Mouse (Mus musculus) neural tube, embryonic 14.5 days (tissue): ENCODE data around the gene Vsir. TPM values are rescaled to one million over a fixed set of nuclear protein-coding genes. Genes with fewer than 3 reads are reported as not detected.

ENCODE experiments used
- ATAC-seq: fragments of 200-750 bp; cut with Nextera tagmentation; 2 replicates; pipeline ENCODE4 v1.8.0; 2017; ENCODE audit warnings: low read depth, mild to moderate bottlenecking, moderate TSS enrichment, moderate library complexity
- H3K27ac ChIP-seq: fragments of 300-500 bp; sonication (generic); 2 replicates; pipeline ENCODE4 v1.5.1; 2014; ENCODE audit warnings: low read depth, mild to moderate bottlenecking, control low read depth, low read length, moderate library complexity, mixed read lengths
- H3K27me3 ChIP-seq: fragments of 300-500 bp; sonication (generic); 2 replicates; pipeline ENCODE4 v1.6.1; 2014; ENCODE audit warnings: low read length; ENCODE audit not compliant: control insufficient read depth, insufficient read depth
- H3K36me3 ChIP-seq: fragments of 300-500 bp; sonication (generic); 2 replicates; pipeline ENCODE4 v1.6.1; 2014; ENCODE audit warnings: low read length, mixed read lengths; ENCODE audit not compliant: control insufficient read depth, insufficient read depth
- H3K4me1 ChIP-seq: fragments of 300-500 bp; sonication (generic); 2 replicates; pipeline ENCODE4 v1.6.1; 2014; ENCODE audit warnings: low read length; ENCODE audit not compliant: control insufficient read depth, insufficient read depth
- H3K4me2 ChIP-seq: fragments of 300-500 bp; sonication (generic); 2 replicates; pipeline ENCODE4 v1.6.1; 2014; ENCODE audit warnings: mild to moderate bottlenecking, low read depth, low read length, control low read depth
- H3K4me3 ChIP-seq: fragments of 300-500 bp; sonication (generic); 2 replicates; pipeline ENCODE4 v1.5.1; 2014; ENCODE audit warnings: low read depth, low read length, control low read depth, mixed read lengths
- H3K9ac ChIP-seq: fragments of 300-500 bp; sonication (generic); replicated peaks from 2 replicates; pipeline ENCODE4 v1.6.1; 2014; ENCODE audit warnings: low read depth, mild to moderate bottlenecking, control low read depth, low read length, mixed read lengths
- H3K9me3 ChIP-seq: fragments of 300-500 bp; sonication (generic); 2 replicates; pipeline ENCODE4 v1.6.1; 2016; ENCODE audit warnings: low read length; ENCODE audit not compliant: control insufficient read depth
- WGBS: fragments of 180-500 bp; shearing (Covaris S2); extraction: QIAGEN DNeasy Blood & Tissue Kit; methylation state at CpG from one replicate; pipeline ENCODE4 v1.1.7; 2014; 5-methylcytosine and 5-hydroxymethylcytosine counted together
- polyA plus RNA-seq: library from polyadenylated mRNA; unstranded; fragments of >200 nt; fragmentation: Nextera tagmentation; extraction: Ambion mirVana; gene quantifications from 2 replicates; pipeline ENCODE4 v1.2.1, GENCODE M21; 2014

The Vsir gene
- polyA plus RNA-seq, 1 experiment from 2014 or later, result 2.0 TPM

DNA sequence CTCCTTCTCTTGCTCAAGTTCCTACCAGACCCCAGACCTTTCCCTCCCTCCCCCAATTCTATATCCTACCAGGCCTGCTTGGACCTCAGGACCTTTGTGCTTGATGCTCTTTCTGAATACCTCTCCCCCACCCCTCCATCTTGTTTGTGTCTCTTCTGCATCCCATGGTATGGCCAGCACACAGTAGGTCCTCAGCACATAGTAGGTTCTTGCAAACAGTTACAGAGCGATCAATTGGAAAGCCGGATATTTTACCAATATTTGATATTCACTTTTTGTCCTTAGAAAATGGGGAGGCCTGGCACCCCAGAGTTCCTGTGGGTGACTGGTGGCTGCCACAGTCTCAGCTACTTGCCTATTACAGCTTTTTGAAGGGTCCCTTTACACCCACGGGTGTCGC, 11.6 kb upstream of the Vsir start:
- Histone ChIP-seq H3K27ac (no peak overlapping the region), H3K36me3 (no peaks in the 10 kb centered on the region), H3K4me2 (no peak overlapping the region), H3K27me3 (no peaks in the 10 kb centered on the region), H3K4me3 (no peak overlapping the region), H3K9me3 (no peaks in the 10 kb centered on the region), H3K9ac (no peak overlapping the region), H3K4me1 (no peaks in the 10 kb centered on the region)
- 93% methylated on average over 4 of the region's 4 CpGs for WGBS
- no peak for ATAC-seq

DNA sequence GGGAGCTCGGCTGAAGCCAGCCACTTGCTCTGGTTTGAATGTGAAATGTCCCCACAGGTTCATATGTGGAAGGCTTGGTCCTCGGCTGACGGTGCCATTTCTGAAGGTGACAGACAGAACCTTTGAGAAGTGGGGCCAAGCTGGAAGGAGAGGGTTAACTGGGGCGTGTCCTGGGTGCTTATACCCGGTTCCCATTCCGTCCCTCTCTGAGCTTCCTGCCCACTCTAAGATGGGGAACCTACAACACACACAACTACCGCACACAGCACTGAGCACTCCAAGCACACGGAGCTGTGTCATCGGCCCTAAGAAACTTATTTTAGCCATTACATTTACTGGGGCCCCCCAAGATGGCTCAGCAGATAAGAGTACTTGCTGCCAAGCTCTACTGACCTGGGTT, 5.1 kb upstream of the Vsir start:
- Histone ChIP-seq H3K4me3 (no peak overlapping the region), H3K27me3 (peaks cover 3% of the 10 kb centered on the region; the same call in 1 of the 2 replicates), H3K9me3 (no peaks in the 10 kb centered on the region), H3K4me1 (peaks cover 2% of the 10 kb centered on the region), H3K27ac (no peak overlapping the region), H3K36me3 (no peaks in the 10 kb centered on the region), H3K4me2 (no peak overlapping the region), H3K9ac (no peak overlapping the region)
- 82% methylated on average over 9 of the region's 9 CpGs for WGBS
- no peak for ATAC-seq

- H3K4me1 ChIP-seq, result peaks cover 7% of the 10 kb centered on the region
- no peak overlapping the region for H3K9ac ChIP-seq
- no peak overlapping the region for H3K27ac ChIP-seq
- no peak for ATAC-seq
- H3K36me3 ChIP-seq, result no peaks in the 10 kb centered on the region
- no peak overlapping the region for H3K4me3 ChIP-seq
- H3K9me3 ChIP-seq, result no peaks in the 10 kb centered on the region
- H3K4me2 ChIP-seq, result no peak overlapping the region
- peaks cover 3% of the 10 kb centered on the region; the same call in 1 of the 2 replicates for H3K27me3 ChIP-seq
- WGBS, result 79% methylated on average over 3 of the region's 3 CpGs
These were observed 2.5 kb upstream of the Vsir start for GRCm38 (mm10) chr10:60344111-60344510.

DNA sequence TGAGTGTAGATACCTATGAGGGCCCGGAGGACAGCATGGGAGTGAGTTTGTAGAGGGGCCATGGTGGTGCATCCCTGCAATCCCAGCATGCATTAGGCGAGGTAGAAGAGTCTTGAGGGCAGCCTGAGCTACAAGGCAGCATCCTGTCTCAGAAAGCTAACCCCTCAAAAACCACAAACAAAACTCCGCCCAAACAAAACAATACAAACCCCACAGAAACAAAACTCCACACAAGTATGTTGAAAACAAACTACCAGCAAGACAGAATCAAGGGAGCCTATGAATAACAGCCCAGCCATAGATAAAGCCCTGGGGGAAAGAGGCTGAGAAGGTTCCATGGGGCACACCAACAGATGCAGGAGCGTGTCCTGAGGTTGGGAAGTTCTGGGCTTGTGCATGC, 595 bp upstream of the Vsir start:
- 82% methylated on average over 4 of the region's 4 CpGs for WGBS
- no peak overlapping the region for H3K27ac ChIP-seq
- no peak overlapping the region for H3K9ac ChIP-seq
- H3K4me3 ChIP-seq, result no peak overlapping the region
- no peak for ATAC-seq
- no peaks in the 10 kb centered on the region for H3K9me3 ChIP-seq
- peaks cover 10% of the 10 kb centered on the region for H3K4me1 ChIP-seq
- H3K36me3 ChIP-seq, result no peaks in the 10 kb centered on the region
- peaks cover 3% of the 10 kb centered on the region; the same call in 1 of the 2 replicates for H3K27me3 ChIP-seq
- no peak overlapping the region; the same call in 1 of the 2 replicates for H3K4me2 ChIP-seq

DNA sequence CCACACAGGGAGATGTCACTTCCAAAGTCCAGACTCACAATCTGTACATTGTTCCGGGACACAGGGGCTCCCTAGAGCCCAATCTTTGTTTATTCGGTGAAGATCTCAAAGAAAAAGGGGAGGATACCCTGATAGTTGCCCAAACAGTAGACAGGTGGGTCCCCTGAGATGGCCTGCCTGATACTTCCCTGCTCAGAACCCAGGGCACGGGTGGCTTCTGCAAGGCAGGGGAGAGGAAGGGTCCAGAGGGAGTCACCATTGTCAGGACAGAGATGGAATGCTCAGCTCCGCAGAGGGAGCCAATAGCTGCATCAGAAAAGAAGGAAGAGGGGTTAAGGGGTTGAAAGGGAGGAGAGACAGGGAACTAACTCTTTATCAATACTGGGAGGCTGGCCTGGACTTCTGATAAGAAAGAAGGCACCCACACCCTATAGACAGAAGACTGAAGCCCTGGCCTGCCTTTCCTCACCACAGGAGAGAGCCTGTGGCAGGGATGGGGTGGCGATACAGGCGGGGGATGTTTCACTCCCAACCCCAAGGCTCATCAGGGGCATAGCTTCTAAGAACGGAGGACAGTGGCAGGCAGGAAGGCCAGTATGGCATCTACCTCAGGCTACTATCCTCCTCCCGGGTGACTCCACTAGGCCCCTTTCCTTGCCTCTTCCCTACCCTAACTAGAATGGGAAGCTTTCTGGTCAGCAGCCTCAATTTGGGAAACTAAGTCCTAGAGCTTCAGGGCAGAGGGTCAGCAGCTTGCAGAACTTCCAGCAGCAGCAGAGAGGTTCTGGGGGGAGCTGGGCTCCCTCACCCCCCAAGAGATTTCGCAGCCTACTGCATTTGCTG, 1.3 kb downstream of the Vsir start:
- H3K4me2 ChIP-seq, result no peak overlapping the region
- H3K9ac ChIP-seq, result no peak overlapping the region
- H3K27ac ChIP-seq, result no peak overlapping the region
- no peaks in the 10 kb centered on the region for H3K9me3 ChIP-seq
- no peaks in the 10 kb centered on the region for H3K36me3 ChIP-seq
- ATAC-seq, result no peak
- H3K27me3 ChIP-seq, result peaks cover 3% of the 10 kb centered on the region; the same call in 1 of the 2 replicates
- no peak overlapping the region for H3K4me3 ChIP-seq
- WGBS, result 47% methylated on average over 9 of the region's 9 CpGs
- H3K4me1 ChIP-seq, result peaks cover 15% of the 10 kb centered on the region

- no peak overlapping the region for H3K4me3 ChIP-seq
- H3K27ac ChIP-seq, result no peak overlapping the region
- no peak overlapping the region for H3K4me2 ChIP-seq
- peaks cover 15% of the 10 kb centered on the region for H3K4me1 ChIP-seq
- H3K27me3 ChIP-seq, result peaks cover 3% of the 10 kb centered on the region; the same call in 1 of the 2 replicates
- no peak overlapping the region for H3K9ac ChIP-seq
- H3K36me3 ChIP-seq, result no peaks in the 10 kb centered on the region
- WGBS, result 40% methylated on average over 6 of the region's 6 CpGs
- no peak for ATAC-seq
- no peaks in the 10 kb centered on the region for H3K9me3 ChIP-seq
These were observed 2.4 kb downstream of the Vsir start for GRCm38 (mm10) chr10:60349056-60349455.

DNA sequence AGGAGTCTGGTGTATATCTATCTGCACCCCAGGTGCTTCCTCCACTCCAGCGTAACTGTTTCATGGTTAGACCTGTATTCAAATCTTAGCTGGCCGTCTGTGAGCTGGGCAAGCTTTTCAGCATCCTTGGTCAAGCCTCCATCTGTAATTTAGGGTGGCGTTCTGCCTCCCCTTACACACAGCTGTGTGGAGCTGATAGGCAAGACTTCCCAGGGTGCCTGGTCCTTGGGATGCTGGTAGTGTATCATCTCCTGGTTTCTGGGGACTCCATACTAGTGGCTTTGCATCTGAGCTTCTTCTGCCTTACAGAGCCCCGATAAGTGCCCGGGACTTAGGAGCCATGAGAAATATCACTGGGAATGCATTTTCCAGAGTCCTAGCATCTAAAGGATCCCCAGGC, 3.0 kb downstream of the Vsir start:
- Histone ChIP-seq H3K27ac (no peak overlapping the region), H3K4me2 (no peak overlapping the region), H3K4me3 (no peak overlapping the region), H3K9ac (no peak overlapping the region), H3K27me3 (peaks cover 3% of the 10 kb centered on the region; the same call in 1 of the 2 replicates), H3K36me3 (no peaks in the 10 kb centered on the region), H3K4me1 (peaks cover 15% of the 10 kb centered on the region), H3K9me3 (no peaks in the 10 kb centered on the region)
- ATAC-seq, result no peak
- WGBS, result 90% methylated on average over 5 of the region's 5 CpGs

DNA sequence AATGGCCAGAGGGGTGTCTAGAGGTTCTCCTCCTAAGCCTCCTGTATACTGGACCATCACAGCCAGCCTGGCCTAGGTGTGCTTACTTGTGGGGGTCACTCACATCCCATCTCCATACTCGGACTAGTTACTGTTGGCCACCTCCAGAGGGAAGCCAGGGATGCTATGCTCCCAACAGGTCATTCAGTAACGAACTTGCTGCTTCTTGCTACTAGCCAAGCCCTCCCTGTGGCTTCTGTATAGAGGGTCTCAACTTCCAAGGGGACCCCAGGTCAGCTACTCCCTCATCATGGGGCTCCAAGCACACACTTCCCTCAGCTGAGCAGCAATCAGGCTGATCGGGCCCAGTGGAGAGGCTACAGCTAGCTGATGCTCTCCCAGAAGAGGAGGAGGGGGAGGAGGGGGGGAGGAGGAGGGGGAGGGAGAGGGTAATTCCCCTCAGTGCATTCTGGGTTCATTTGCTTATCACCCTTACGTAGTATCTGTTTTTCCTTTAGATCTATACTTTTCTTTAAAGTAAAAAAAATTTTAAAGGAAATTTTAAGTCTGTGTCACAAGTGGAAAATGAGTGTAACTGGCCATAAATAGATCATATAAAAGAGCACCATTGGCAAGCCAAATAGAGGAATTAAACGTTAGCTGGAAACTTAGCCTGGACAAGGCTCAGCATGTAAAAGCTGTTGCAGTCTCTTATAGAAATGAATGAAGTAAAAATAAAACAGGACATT, 3.6 kb downstream of the Vsir start:
- Histone ChIP-seq H3K4me1 (peaks cover 15% of the 10 kb centered on the region), H3K4me3 (no peak overlapping the region), H3K9ac (no peak overlapping the region), H3K9me3 (no peaks in the 10 kb centered on the region), H3K4me2 (no peak overlapping the region), H3K36me3 (no peaks in the 10 kb centered on the region), H3K27me3 (peaks cover 3% of the 10 kb centered on the region; the same call in 1 of the 2 replicates), H3K27ac (no peak overlapping the region)
- no peak for ATAC-seq
- 41% methylated on average over 5 of the region's 5 CpGs for WGBS

GRCm38 (mm10) chr10:60350805-60351167, 4.1 kb downstream of the Vsir start:
- no peak overlapping the region for H3K4me2 ChIP-seq

More at GRCm38 (mm10) chr10:60350805-60351167, 4.1 kb downstream of the Vsir start:
- Histone ChIP-seq H3K4me1 (peaks cover 15% of the 10 kb centered on the region), H3K9ac (no peak overlapping the region), H3K9me3 (no peaks in the 10 kb centered on the region), H3K27me3 (peaks cover 3% of the 10 kb centered on the region; the same call in 1 of the 2 replicates), H3K4me3 (no peak overlapping the region), H3K36me3 (no peaks in the 10 kb centered on the region), H3K27ac (no peak overlapping the region)
- WGBS, result 55% methylated on average over 3 of the region's 3 CpGs
- no peak for ATAC-seq
